Mouse (Mus musculus) kidney, adult 2 months (tissue): ENCODE results near the gene Kcnk16. TPM values are rescaled to one million over a fixed set of nuclear protein-coding genes. Genes with fewer than 3 reads are reported as not detected.
A peak's percentile ranks its signal among the peaks of the same experiment; 100 is the strongest.
"Not testable (repeated sequence)": the region's sequence is repeated elsewhere in the genome, so short reads cannot be mapped to it uniquely, and the experiment has no call there.

Experiments
- DNase-seq: peaks from one replicate; pipeline ENCODE4 v3.0.0; 2021
- H3K27ac ChIP-seq: fragments of 200-500 bp; 2 replicates; pipeline ENCODE4 v1.5.1; 2012; ENCODE audit warnings: low read depth, low read length, control low read depth, inconsistent platforms; ENCODE audit not compliant: insufficient read depth
- H3K27me3 ChIP-seq: fragments of 200-500 bp; replicated peaks from 2 replicates; pipeline ENCODE4 v1.6.1; 2012; ENCODE audit warnings: mild to moderate bottlenecking, moderate library complexity, low read length, inconsistent platforms; ENCODE audit not compliant: control insufficient read depth, insufficient read depth
- H3K36me3 ChIP-seq: fragments of 200-500 bp; 2 replicates; pipeline ENCODE4 v1.6.1; 2012; ENCODE audit warnings: mild to moderate bottlenecking, moderate library complexity, low read length, inconsistent platforms; ENCODE audit not compliant: control insufficient read depth, insufficient read depth
- H3K4me1 ChIP-seq: fragments of 200-500 bp; 2 replicates; pipeline ENCODE4 v1.6.1; 2011; ENCODE audit warnings: low read length; ENCODE audit not compliant: control insufficient read depth, insufficient read depth
- H3K4me3 ChIP-seq: fragments of 200-500 bp; 2 replicates; pipeline ENCODE4 v1.5.1; 2011; ENCODE audit warnings: mild to moderate bottlenecking, low read depth, low read length, control low read depth; ENCODE audit not compliant: insufficient read depth
- CTCF ChIP-seq: fragments of 200-500 bp; conservative IDR thresholded peaks from 2 replicates; pipeline ENCODE4 v1.5.1; 2011; ENCODE audit warnings: low read depth, mild to moderate bottlenecking, control low read depth, low read length, moderate library complexity, mixed read lengths; ENCODE audit not compliant: insufficient read depth, insufficient read length
- POLR2A ChIP-seq: fragments of 200-500 bp; IDR thresholded peaks from one replicate; pipeline ENCODE4 v1.6.1; 2011; ENCODE audit warnings: low read depth, low read length, control low read depth
- WGBS: fragments of 180-500 bp; shearing (Covaris S2); methylation state at CpG from one replicate; pipeline ENCODE4 v1.1.7; 2018; 5-methylcytosine and 5-hydroxymethylcytosine counted together
- polyA plus RNA-seq: library from polyadenylated mRNA; depleted of rRNA; stranded (reverse); fragments of >200 nt; gene quantifications from 2 replicates; pipeline ENCODE4 v1.2.3, GENCODE M21; 2012; rRNA removed

Kcnk16 gene
- polyA plus RNA-seq = not detected in 2 replicates

- H3K27ac ChIP-seq = no peak within 1 kb of the TSS
- no peaks in the 10 kb centered on the region for H3K36me3 ChIP-seq
- H3K4me3 ChIP-seq = no peak within 1 kb of the TSS
- H3K4me1 ChIP-seq = no peaks in the 10 kb centered on the region
- DNase-seq = no peak
- 80% methylated on average over 6 of the region's 6 CpGs for WGBS
- TF ChIP-seq POLR2A = no peak
- TF ChIP-seq CTCF = no peak
- H3K27me3 ChIP-seq = no peaks in the 10 kb centered on the region
Measured at GRCm38 (mm10) chr14:20269082-20269809, at the start of gene Kcnk16. Gene Kcnk16, minus strand, starts transcription at chr14:20269199.

DNA sequence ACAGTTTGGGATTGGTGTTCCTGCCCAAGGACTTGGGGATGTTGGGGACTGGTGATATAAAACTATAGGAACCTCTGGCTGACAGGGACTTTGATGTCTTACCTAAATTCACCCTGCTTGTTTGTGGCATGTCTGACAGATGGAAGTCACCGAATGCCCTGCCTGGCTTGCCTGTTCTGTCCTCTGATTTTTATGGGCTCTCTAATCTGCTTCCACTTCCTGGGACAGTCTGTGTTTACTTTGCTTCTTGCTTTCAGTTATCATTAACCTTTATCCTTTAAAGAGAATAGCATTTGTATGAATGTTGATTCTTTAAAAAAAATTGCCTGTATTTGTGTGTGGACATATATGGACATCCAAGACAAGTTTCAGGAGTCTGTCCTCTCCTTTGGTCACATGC is 46.1 kb upstream of the Kcnk16 start:
- no peaks in the 10 kb centered on the region for H3K4me1 ChIP-seq
- H3K27me3 ChIP-seq = no peaks in the 10 kb centered on the region
- DNase-seq = no peak
- WGBS = 47% methylated on average over 1 of the region's 1 CpGs
- H3K27ac ChIP-seq = no peak overlapping the region
- H3K36me3 ChIP-seq = peaks cover 5% of the 10 kb centered on the region
- no peak for TF ChIP-seq CTCF
- TF ChIP-seq POLR2A = no peak
- no peak overlapping the region for H3K4me3 ChIP-seq

DNA sequence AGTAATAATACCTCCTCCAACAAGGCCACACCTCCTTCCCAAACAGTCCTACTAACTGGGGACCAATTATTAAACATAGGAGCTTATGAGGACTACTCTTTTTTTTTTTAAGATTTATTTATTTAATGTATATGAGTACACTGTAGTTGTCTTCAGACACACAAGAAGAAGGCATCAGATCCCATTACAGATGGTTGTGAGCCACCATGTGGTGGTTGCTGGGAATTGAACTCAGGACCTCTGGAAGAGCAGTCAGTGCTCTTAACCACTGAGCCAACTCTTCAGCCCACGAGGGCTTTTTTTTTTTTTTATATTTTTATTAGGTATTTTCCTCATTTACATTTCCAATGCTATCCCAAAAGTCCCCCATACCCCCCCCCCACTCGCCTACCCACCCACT is 36.1 kb upstream of the Kcnk16 start:
- H3K27ac ChIP-seq, H3K36me3 ChIP-seq, H3K4me3 ChIP-seq, H3K27me3 ChIP-seq, H3K4me1 ChIP-seq: not testable (repeated sequence)
- WGBS = 84% methylated on average over 2 of the region's 2 CpGs
- peak; percentile 12 for DNase-seq

GRCm38 (mm10) chr14:20298131-20298530 is 29.1 kb upstream of the Kcnk16 start:
- WGBS = 61% methylated on average over 3 of the region's 3 CpGs
- H3K36me3 ChIP-seq = no peaks in the 10 kb centered on the region
- peaks cover 4% of the 10 kb centered on the region; the same call in 1 of the 2 replicates for H3K4me1 ChIP-seq
- H3K27ac ChIP-seq = no peak overlapping the region
- DNase-seq = no peak
- TF ChIP-seq CTCF = no peak
- TF ChIP-seq POLR2A = no peak
- H3K4me3 ChIP-seq = no peak overlapping the region
- no peaks in the 10 kb centered on the region for H3K27me3 ChIP-seq

GRCm38 (mm10) chr14:20297616-20298015 is 28.6 kb upstream of the Kcnk16 start:
- WGBS = 85% methylated on average over 3 of the region's 3 CpGs
- no peak for DNase-seq
- no peak overlapping the region for H3K4me3 ChIP-seq
- no peaks in the 10 kb centered on the region for H3K27me3 ChIP-seq
- no peak for TF ChIP-seq POLR2A
- H3K4me1 ChIP-seq = peaks cover 3% of the 10 kb centered on the region; the same call in 1 of the 2 replicates
- no peaks in the 10 kb centered on the region for H3K36me3 ChIP-seq
- no peak overlapping the region for H3K27ac ChIP-seq

GRCm38 (mm10) chr14:20294947-20295346 is 25.9 kb upstream of the Kcnk16 start:
- peaks cover 3% of the 10 kb centered on the region; the same call in 1 of the 2 replicates for H3K4me1 ChIP-seq
- H3K27me3 ChIP-seq = no peaks in the 10 kb centered on the region
- no peak overlapping the region for H3K27ac ChIP-seq
- H3K36me3 ChIP-seq = no peaks in the 10 kb centered on the region
- H3K4me3 ChIP-seq = peak overlapping the region; percentile 59
- WGBS = 27% methylated on average over 8 of the region's 8 CpGs
- DNase-seq = no peak
- no peak for TF ChIP-seq POLR2A
- TF ChIP-seq CTCF = no peak

DNA sequence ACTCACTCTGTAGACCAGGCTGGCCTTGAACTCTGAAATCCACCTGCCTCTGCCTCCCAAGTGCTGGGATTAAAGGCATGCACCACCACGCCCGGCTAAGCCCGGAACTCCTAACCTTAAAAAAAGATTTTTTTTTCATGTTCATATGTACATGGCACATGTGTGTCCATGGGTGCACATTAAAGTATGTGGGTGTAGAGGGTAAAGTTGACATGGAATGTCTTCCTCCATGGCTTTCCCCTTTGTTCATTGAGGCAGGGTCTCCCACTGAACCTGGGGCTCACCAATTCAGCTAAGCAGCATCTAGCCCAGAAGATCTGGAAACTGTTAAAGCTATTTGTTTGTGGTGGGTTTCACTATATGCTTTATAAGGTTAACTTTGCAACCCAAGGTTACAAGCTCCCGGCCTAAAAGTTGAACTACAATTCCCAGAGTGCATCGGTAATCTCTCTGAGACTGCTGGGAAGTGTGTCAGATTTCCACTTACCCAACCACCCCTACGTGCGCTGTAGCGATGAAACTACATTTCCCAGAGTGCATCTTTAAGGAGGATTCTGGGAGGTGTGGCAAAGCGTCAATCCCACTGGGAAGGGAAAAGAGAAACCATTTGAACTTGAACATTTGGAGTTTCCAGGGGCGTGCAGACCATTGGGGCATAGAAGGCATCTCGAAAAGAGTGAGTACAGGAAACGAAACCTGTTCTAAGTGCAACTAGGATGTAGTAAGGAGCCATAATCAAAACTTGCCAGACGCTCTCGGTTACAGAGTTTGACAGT is 25.3 kb upstream of the Kcnk16 start, which contains the start of gene Nudt13:
Gene Nudt13, plus strand, starts transcription at position 581 of the 776 bp plus-strand sequence.
- Histone ChIP-seq H3K4me3 (peak within 1 kb of the TSS; percentile 79), H3K27ac (peak within 1 kb of the TSS; percentile 66; the same call in 1 of the 2 replicates), H3K36me3 (no peaks in the 10 kb centered on the region), H3K27me3 (no peaks in the 10 kb centered on the region), H3K4me1 (peaks cover 3% of the 10 kb centered on the region; the same call in 1 of the 2 replicates)
- DNase-seq = peak; percentile 96
- TF ChIP-seq POLR2A = no peak
- no peak for TF ChIP-seq CTCF
- WGBS = 22% methylated on average over 14 of the region's 14 CpGs
